Mouse (Mus musculus) hindbrain, embryonic 15.5 days (tissue): Measurements from ENCODE around the gene Myom1. TPM values are rescaled to one million over a fixed set of nuclear protein-coding genes. Genes with fewer than 3 reads are reported as not detected.
"Not testable (repeated sequence)": the region's sequence is repeated elsewhere in the genome, so short reads cannot be mapped to it uniquely, and the experiment has no call there.

Experiments used
- ATAC-seq: fragments of 200-750 bp; cut with Nextera tagmentation; 2 replicates; pipeline ENCODE4 v1.8.0; 2017; ENCODE audit warnings: low read depth, moderate number of reproducible peaks, moderate TSS enrichment; ENCODE audit not compliant: low FRiP score
- H3K27ac ChIP-seq: fragments of 300-500 bp; sonication (generic); replicated peaks from 2 replicates; pipeline ENCODE4 v1.5.1; 2015; ENCODE audit warnings: mild to moderate bottlenecking, inconsistent platforms
- H3K27me3 ChIP-seq: fragments of 300-500 bp; sonication (generic); 2 replicates; pipeline ENCODE4 v1.6.1; 2015; ENCODE audit warnings: control low read depth, inconsistent platforms
- H3K36me3 ChIP-seq: fragments of 300-500 bp; sonication (generic); 2 replicates; pipeline ENCODE4 v1.6.1; 2015; ENCODE audit warnings: control low read depth, inconsistent platforms
- H3K4me1 ChIP-seq: fragments of 300-500 bp; sonication (generic); replicated peaks from 2 replicates; pipeline ENCODE4 v1.6.1; 2015; ENCODE audit warnings: control low read depth, inconsistent platforms
- H3K4me2 ChIP-seq: fragments of 300-500 bp; sonication (generic); 2 replicates; pipeline ENCODE4 v1.6.1; 2015; ENCODE audit warnings: moderate library complexity, mild to moderate bottlenecking, inconsistent platforms
- H3K4me3 ChIP-seq: fragments of 300-500 bp; sonication (generic); 2 replicates; pipeline ENCODE4 v1.5.1; 2015; ENCODE audit warnings: mild to moderate bottlenecking, inconsistent platforms
- H3K9ac ChIP-seq: fragments of 300-500 bp; sonication (generic); 2 replicates; pipeline ENCODE4 v1.6.1; 2015; ENCODE audit warnings: inconsistent platforms
- H3K9me3 ChIP-seq: fragments of 300-500 bp; sonication (generic); 2 replicates; pipeline ENCODE4 v1.6.1; 2016; ENCODE audit warnings: control low read depth, inconsistent platforms
- WGBS: fragments of 180-500 bp; shearing (Covaris S2); methylation state at CpG from one replicate; pipeline ENCODE4 v1.1.7; 2015; 5-methylcytosine and 5-hydroxymethylcytosine counted together
- polyA plus RNA-seq: library from polyadenylated mRNA; unstranded; fragments of >200 nt; fragmentation: Nextera tagmentation; extraction: Ambion mirVana; gene quantifications from 2 replicates; pipeline ENCODE4 v1.2.1, GENCODE M21; 2015

The Myom1 gene
- 1.6 TPM in 2 replicates for polyA plus RNA-seq

GRCm38 (mm10) chr17:71002081-71002743, at the start of gene Myom1:
TSS of gene Myom1 (plus strand) at chr17:71002633.
- no peaks in the 10 kb centered on the region for H3K36me3 ChIP-seq
- peaks cover 21% of the 10 kb centered on the region for H3K4me1 ChIP-seq
- no peaks in the 10 kb centered on the region for H3K27me3 ChIP-seq
- H3K27ac ChIP-seq: peak within 1 kb of the TSS; percentile 98
- peak within 1 kb of the TSS; percentile 100 for H3K4me3 ChIP-seq
- peak within 1 kb of the TSS; percentile 77 for H3K9ac ChIP-seq
- WGBS: under 1% methylated on average over 63 of the region's 65 CpGs
- no peaks in the 10 kb centered on the region for H3K9me3 ChIP-seq
- peak within 1 kb of the TSS; percentile 91 for H3K4me2 ChIP-seq
- peak; percentile 97 for ATAC-seq

GRCm38 (mm10) chr17:70963546-70963945, 38.9 kb upstream of the Myom1 start:
- peak; percentile 100 for ATAC-seq
- not testable (repeated sequence) for H3K4me1 ChIP-seq, H3K9me3 ChIP-seq, H3K27me3 ChIP-seq, H3K27ac ChIP-seq, H3K9ac ChIP-seq, H3K4me2 ChIP-seq, H3K36me3 ChIP-seq, H3K4me3 ChIP-seq
- 71% methylated on average over 13 of the region's 13 CpGs for WGBS

GRCm38 (mm10) chr17:70965281-70965680, 37.2 kb upstream of the Myom1 start:
- Histone ChIP-seq H3K4me1 (peaks cover 4% of the 10 kb centered on the region; the same call in 1 of the 2 replicates), H3K4me2 (no peak overlapping the region), H3K9me3 (no peaks in the 10 kb centered on the region), H3K27ac (no peak overlapping the region), H3K27me3 (no peaks in the 10 kb centered on the region), H3K4me3 (no peak overlapping the region), H3K36me3 (no peaks in the 10 kb centered on the region), H3K9ac (no peak overlapping the region)
- 78% methylated on average over 2 of the region's 2 CpGs for WGBS
- ATAC-seq: no peak

GRCm38 (mm10) chr17:70966126-70966525, 36.3 kb upstream of the Myom1 start:
- Histone ChIP-seq H3K27me3 (no peaks in the 10 kb centered on the region), H3K4me2 (no peak overlapping the region), H3K4me3 (no peak overlapping the region), H3K4me1 (peaks cover 4% of the 10 kb centered on the region; the same call in 1 of the 2 replicates), H3K9ac (no peak overlapping the region), H3K27ac (no peak overlapping the region), H3K9me3 (no peaks in the 10 kb centered on the region), H3K36me3 (no peaks in the 10 kb centered on the region)
- WGBS: 94% methylated on average over 7 of the region's 7 CpGs
- ATAC-seq: no peak

- no peaks in the 10 kb centered on the region for H3K36me3 ChIP-seq
- WGBS: 16% methylated on average over 9 of the region's 9 CpGs
- H3K9me3 ChIP-seq: no peaks in the 10 kb centered on the region
Observed at GRCm38 (mm10) chr17:70967191-70967590, 35.2 kb upstream of the Myom1 start.

GRCm38 (mm10) chr17:70967646-70968045, 34.8 kb upstream of the Myom1 start:
- no peaks in the 10 kb centered on the region for H3K27me3 ChIP-seq

More at GRCm38 (mm10) chr17:70967191-70967590, 35.2 kb upstream of the Myom1 start:
- no peak for ATAC-seq
- Histone ChIP-seq H3K9ac (no peak overlapping the region), H3K4me3 (no peak overlapping the region), H3K27me3 (no peaks in the 10 kb centered on the region), H3K27ac (no peak overlapping the region), H3K4me1 (peaks cover 4% of the 10 kb centered on the region; the same call in 1 of the 2 replicates), H3K4me2 (0 out of 2 replicates have a peak overlapping the region, but pooled peaks have one; percentile 11)

GRCm38 (mm10) chr17:70968606-70969191, 33.7 kb upstream of the Myom1 start:
- WGBS: 32% methylated on average over 8 of the region's 8 CpGs

More at GRCm38 (mm10) chr17:70967646-70968045, 34.8 kb upstream of the Myom1 start:
- no peak overlapping the region for H3K4me3 ChIP-seq
- no peaks in the 10 kb centered on the region for H3K36me3 ChIP-seq
- H3K4me2 ChIP-seq: 0 out of 2 replicates have a peak overlapping the region, but pooled peaks have one; percentile 11
- no peak overlapping the region for H3K27ac ChIP-seq
- H3K4me1 ChIP-seq: peaks cover 4% of the 10 kb centered on the region; the same call in 1 of the 2 replicates
- H3K9me3 ChIP-seq: no peaks in the 10 kb centered on the region
- WGBS: 53% methylated on average over 12 of the region's 12 CpGs
- H3K9ac ChIP-seq: no peak overlapping the region
- ATAC-seq: no peak

GRCm38 (mm10) chr17:70971206-70971605, 31.2 kb upstream of the Myom1 start:
- H3K4me2 ChIP-seq: no peak overlapping the region
- H3K9me3 ChIP-seq: no peaks in the 10 kb centered on the region
- H3K27me3 ChIP-seq: no peaks in the 10 kb centered on the region
- H3K4me1 ChIP-seq: peaks cover 4% of the 10 kb centered on the region; the same call in 1 of the 2 replicates
- 44% methylated on average over 11 of the region's 11 CpGs for whole genome bisulfite sequencing
- H3K27ac ChIP-seq: no peak overlapping the region
- ATAC-seq: no peak
- no peak overlapping the region for H3K9ac ChIP-seq
- H3K36me3 ChIP-seq: peaks cover 27% of the 10 kb centered on the region
- no peak overlapping the region for H3K4me3 ChIP-seq

More at GRCm38 (mm10) chr17:70968606-70969191, 33.7 kb upstream of the Myom1 start:
- Histone ChIP-seq H3K27ac (no peak overlapping the region), H3K9ac (no peak overlapping the region), H3K36me3 (peaks cover 8% of the 10 kb centered on the region), H3K4me3 (no peak overlapping the region), H3K4me1 (peaks cover 4% of the 10 kb centered on the region; the same call in 1 of the 2 replicates), H3K9me3 (no peaks in the 10 kb centered on the region), H3K27me3 (no peaks in the 10 kb centered on the region), H3K4me2 (no peak overlapping the region)
- no peak for ATAC-seq

GRCm38 (mm10) chr17:70973398-70973797, 29.0 kb upstream of the Myom1 start:
- Histone ChIP-seq H3K4me2 (no peak overlapping the region), H3K9me3 (no peaks in the 10 kb centered on the region), H3K27me3 (no peaks in the 10 kb centered on the region), H3K4me3 (no peak overlapping the region), H3K36me3 (peaks cover 34% of the 10 kb centered on the region), H3K27ac (no peak overlapping the region), H3K9ac (no peak overlapping the region), H3K4me1 (no peaks in the 10 kb centered on the region)
- no peak for ATAC-seq
- 92% methylated on average over 9 of the region's 9 CpGs for WGBS

GRCm38 (mm10) chr17:70974065-70974464, 28.4 kb upstream of the Myom1 start:
- not testable (repeated sequence) for H3K27me3 ChIP-seq, H3K4me2 ChIP-seq, H3K9me3 ChIP-seq, H3K4me3 ChIP-seq, H3K9ac ChIP-seq, ATAC-seq, H3K27ac ChIP-seq, H3K4me1 ChIP-seq
- 94% methylated on average over 14 of the region's 14 CpGs for WGBS
- peaks cover 34% of the 10 kb centered on the region for H3K36me3 ChIP-seq

- H3K27me3 ChIP-seq: no peaks in the 10 kb centered on the region
- 94% methylated on average over 6 of the region's 6 CpGs for WGBS
- peaks cover 45% of the 10 kb centered on the region for H3K36me3 ChIP-seq
- ATAC-seq: no peak
- no peak overlapping the region for H3K27ac ChIP-seq
- H3K4me2 ChIP-seq: no peak overlapping the region
- no peaks in the 10 kb centered on the region for H3K9me3 ChIP-seq
- H3K4me1 ChIP-seq: no peaks in the 10 kb centered on the region
- no peak overlapping the region for H3K9ac ChIP-seq
- no peak overlapping the region for H3K4me3 ChIP-seq
Observed at GRCm38 (mm10) chr17:70977799-70978198, 24.6 kb upstream of the Myom1 start.
